Mouse (Mus musculus) left cerebral cortex, postnatal 36 days (tissue): ENCODE results near the gene Mrpl46. TPM values are rescaled to one million over a fixed set of nuclear protein-coding genes. Genes with fewer than 3 reads are reported as not detected.

Source experiments
- DNase-seq, 2 experiments: peaks; one replicate each; pipeline ENCODE4 v3.0.0; 2021 to 2022; ENCODE audit warnings: low spot score in 2 of 2, mixed read lengths in 1 of 2
- intact Hi-C: fragments of 180-260 bp; cut with DNase I; formaldehyde crosslinking; loops from one replicate; pipeline ENCODE4 v1.15.1; 2025
- total RNA-seq, 2 experiments: library from RNA; stranded (reverse); gene quantifications; 2 replicates each; pipeline ENCODE4 v1.2.3; 2021

Gene Mrpl46
- total RNA-seq, 2 experiments from 2014 or later: 32.0 to 38.1 TPM

DNA sequence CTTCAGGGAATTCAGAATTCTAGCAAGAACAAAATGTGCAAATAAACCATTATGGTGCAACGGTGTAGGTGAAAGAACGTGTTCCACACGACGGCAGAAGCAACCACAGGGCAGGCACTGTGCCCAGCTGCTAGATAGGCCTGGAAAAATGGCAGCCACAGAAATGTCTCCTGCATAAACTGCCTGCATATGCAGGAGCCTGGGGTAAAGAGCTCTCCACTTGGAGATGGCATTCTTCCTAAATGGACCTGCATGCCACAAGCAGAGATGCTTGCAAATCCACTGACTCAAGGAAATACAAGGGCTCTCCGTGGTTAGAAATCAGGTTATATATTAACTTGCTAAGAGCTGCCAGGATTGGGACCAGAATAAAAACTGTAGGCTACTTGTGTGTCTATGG lies 4.6 kb downstream of the Mrpl46 start:
- intact Hi-C loops: no loop called here
- DNase-seq: no peak

DNA sequence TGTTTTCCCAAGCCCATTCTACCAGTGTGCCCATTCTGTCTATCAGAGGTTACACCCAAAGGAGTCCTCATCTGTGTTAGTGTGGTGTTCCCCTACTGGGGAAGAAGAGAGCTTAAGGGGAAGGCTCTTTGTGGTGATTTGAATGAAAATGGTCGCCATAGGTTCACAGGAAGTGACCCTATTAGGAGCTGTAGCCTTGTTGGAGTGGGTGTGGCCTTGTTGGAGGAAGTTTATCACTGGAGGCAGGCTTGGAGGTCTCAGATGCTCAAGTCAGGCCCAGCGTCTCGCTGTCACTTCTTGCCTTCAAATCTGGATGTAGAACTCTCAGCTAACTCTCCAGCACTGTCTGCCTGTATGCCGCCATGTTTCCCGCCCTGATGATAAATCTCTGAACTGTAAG lies 12.4 kb downstream of the Mrpl46 start:
- intact Hi-C loops: no loop called here
- no peak for DNase-seq

DNA sequence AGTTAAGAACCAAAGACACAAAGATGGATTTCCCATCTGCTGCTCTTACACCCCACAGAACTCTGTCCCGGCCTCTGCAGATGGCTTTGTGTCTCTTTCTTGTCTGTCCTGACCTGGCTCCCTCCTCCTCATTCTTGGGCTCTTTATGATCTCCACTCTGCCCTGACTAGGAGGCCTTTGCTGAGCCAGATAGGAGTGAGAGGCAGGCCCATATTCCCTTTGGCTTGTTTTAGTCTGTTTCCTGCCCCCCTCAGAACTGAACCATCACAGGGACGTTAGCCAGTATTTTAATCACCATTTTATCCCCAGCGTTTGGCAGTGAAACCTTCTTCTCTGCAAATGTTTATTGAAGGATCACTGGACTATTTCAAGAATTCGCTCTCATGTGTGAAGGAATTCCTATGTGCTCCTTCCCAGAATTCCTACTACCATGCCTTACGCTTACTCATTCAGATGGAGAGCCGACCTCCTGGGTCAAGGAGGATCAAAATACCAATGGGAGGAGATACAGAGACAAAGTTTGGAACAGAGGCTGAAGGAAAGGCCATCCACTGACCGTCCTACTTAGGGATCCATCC lies 14.2 kb downstream of the Mrpl46 start:
- intact Hi-C loops: loop anchor here (5.0 kb wide), 3 partner anchors 102 to 192 kb away; no protein-coding TSS in a partner anchor
- DNase-seq: no peak

DNA sequence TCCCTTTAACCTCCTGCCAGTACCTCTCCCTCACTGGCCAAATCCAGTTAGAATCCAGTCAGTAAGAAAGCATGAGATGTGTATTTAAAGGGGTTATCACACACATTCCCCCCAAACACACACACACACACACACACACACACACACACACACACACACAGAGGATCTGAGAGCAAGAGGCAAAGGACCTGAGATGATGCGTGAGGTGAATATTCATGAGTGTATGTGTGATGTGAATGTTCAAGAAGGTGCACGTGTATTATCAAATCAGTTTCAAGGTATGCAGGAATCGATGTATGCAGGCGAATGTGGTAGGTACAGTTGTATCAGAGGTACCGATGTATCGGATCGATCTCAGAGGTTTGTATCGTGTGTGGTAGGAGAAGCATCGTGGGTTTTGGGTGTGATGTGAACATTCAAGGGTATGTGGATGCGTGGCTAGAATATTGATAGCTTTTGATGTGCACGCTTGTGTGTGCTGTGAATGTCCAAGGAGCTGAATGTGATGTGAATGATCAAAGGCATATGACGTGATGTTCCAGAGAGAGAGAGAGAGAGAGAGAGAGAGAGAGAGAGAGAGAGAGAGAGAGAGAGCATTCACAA lies 15.3 kb downstream of the Mrpl46 start:
- intact Hi-C loops: loop anchor here (5.0 kb wide), 3 partner anchors 101 to 191 kb away; no protein-coding TSS in a partner anchor
- no peak for DNase-seq

DNA sequence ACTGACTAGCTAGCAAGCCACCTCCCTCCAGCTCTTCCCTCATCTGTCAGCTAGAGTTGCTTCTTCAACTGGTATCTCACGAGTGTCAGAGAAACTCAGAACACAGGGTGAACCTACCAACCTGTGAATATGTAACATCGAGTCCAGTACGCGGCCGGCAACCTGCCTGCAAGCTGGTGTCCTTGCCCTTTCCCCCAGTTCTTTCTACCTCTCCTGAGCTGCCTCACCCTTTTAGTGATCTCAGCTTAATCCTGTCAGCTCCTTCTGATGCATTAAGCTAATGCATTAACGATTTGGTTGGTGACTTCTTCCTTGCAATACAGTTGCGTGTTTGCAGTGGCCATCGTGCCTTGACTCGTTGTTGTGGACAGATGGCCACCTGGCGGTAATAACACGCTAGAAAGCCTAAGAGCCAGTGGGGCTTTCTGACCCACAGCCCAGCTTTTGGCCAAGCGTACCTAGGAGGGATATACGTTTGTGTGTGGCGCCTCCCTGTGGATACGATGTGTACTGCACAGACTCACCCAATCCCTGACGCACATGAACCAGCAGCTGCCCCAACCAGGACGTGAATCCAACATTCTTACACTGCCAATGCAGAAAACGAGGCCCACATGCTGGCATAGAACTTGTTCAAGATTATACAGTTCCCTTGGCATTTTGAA lies 17.2 kb downstream of the Mrpl46 start:
- intact Hi-C loops: loop anchor here (5.0 kb wide), 3 partner anchors 99 to 189 kb away; no protein-coding TSS in a partner anchor
- DNase-seq: peak; percentile 84 to 89

DNA sequence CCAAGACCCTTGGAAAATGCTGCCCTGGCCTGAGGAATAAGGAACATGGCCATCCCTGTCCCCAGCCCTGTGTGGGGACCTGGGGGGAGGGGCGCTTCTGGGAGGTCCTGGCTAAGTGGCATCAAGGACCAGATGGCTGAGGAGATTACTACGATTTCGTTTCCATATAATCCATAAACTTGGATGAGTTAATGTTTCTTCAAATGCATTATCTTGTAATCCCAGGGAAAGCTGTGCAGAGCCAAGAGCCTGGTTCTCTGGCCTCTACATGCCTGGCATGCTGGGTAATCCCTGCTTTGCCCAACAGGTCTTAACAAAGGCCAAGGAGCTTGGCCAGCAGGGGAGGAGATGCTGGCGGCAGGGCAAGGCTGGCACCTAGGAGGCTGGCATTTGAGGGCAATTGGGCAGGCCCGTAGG lies 18.1 kb downstream of the Mrpl46 start:
- intact Hi-C loops: loop anchor here (5.0 kb wide), 3 partner anchors 98 to 188 kb away; no protein-coding TSS in a partner anchor
- DNase-seq: no peak

DNA sequence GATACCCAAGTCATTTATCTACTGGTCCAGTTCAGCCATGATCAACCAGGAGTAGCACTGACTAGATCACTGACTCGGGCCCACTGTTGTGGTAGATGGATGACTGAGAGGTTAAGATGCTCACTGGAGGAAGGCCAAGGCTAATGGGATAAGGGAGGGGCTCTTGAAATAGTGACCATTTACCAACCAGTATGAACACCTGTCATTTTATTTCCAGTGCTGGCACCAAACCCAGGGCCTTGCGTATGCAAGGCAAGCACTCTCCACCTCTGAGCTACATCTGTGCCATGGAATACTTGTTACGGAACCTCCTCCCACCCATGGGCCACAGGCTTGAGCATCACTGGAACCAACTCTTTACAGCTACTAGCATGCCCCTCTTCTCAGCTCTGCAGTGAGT lies 19.5 kb downstream of the Mrpl46 start:
- no peak for DNase-seq
- intact Hi-C loops: no loop called here

DNA sequence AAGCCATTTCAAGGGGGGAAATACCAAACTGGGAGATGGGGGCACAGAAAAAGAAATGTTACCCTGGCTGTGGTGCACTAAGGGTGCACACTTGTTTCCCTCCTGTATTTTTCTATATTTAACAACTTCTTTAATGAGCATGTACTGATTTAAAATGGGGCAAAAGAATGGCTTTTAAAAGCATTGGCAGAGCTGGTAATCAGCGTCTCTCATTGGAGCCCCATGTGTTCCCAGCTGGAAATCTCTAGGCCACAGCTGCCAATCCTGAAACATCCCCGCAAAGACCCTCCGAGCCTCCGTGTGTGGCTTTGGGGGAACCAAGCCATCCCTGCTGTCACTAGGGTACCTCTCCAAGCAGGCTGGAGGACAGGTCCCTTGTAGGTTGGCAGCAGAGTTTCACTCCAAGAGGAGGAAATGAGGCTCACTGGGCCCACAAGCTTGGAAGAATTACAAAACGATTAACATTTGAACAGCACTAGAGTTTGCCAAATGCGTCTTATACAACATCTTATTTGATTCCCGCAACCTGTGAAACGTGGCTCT lies 28.8 kb downstream of the Mrpl46 start:
- DNase-seq: no peak
- intact Hi-C loops: no loop called here

DNA sequence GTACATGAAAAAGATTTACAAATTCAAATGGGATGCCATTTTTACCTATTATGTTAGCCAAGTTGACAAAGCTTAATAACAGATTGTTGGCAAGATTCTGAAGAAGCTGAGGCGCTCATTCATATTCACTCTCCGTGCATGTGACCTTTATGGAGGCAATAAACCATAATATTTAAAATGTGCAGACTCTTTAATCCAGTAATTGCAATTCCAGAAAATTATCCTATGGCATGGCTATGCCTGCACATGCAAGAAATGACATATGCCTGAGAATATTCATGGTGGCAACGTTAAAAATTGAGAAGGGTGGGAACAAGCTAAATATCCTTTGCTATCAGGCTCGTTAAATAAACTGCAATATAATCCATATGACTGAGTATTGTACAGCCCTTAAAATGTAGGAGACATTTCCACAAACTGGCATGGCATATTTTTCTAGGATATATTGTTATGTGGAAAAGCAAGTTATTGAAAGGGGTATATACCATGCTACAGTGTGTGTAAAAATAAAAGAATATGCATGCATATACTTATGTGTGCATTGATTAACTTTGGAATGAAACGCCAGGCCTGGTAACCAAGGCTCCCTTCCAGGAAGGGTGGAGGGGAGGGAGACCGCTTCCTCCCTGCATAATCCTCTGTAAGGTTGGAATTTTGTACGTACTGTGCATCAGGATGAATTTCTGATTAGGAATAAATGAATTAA lies 29.4 kb downstream of the Mrpl46 start:
- intact Hi-C loops: no loop called here
- no peak for DNase-seq

DNA sequence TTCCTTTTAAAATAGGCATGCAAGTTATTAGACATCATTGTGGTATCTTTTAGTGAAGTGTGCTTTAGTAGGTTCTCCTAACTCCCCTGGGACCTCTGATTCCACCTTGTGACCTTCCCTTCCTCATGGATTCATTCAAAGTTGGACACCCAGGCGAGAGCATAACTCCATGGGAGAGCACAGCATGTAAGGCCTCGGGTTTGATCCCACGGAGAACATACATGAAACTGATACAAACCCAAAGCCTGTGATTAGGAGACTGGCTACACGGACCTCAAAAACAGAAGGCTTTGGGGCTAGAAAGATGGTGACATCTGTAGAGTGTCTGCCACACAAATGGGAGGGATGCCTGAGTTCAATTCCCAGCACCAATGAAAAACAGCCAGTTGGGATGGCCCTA lies 30.4 kb downstream of the Mrpl46 start:
- no peak for DNase-seq
- intact Hi-C loops: no loop called here

DNA sequence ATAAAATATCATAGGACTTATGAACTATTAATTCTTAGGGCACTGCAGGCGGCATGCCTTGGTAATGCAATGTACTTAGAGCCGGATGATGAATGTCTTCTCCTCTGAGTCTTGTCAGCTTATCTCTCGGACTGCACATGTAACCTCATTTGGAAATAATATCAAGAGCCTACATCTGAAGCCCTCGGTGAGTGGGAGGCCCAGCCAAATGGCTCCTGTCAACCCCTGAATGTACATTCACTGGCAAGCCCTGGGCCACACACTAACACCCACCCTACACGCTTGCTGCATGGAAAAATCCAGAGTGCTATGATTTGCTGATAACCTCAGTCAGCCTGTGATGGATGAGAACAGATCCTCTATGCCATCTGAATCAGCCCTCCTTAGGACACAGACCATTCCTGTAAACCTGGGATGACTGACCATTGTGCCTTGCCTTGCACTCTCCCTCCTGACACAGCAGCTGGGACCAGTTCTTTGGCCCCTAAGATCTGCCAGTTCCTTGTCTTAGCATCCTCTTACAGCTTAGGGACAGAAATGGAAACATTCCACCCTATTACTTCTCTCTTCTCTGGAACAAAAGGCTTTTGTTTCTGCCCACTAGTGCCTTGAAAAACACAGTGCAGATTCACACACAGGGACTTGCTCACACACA lies 39.5 kb downstream of the Mrpl46 start:
- intact Hi-C loops: no loop called here
- no peak for DNase-seq

DNA sequence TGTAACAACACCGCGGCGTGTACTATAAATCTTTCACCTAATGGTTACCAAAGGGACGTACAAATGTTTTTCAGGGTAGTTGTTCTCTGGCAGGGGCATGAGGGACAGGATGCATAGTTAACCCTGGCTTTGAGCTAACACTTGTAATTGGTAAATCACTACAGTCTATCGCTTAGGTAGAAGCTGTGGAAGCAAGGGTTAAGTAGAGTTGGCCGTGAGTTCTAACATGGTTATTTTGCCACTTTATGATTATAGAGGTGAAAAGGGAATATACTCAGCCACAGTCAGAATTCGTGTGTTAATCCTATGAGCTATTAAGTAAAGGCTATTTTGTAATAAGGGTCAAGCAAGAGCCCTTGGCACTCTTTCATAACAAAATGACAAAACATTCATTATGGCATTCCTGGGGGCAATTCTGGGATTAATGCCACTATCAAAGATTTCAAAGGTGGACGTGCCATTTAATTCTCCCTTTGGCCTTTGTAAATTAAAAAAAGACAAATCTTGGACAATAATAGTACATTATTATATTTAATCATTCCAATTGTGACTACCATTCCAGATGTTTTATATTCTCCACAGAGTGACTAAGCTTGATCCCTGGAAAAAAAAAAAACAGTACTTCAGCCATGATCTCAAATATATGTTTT lies 43.9 kb downstream of the Mrpl46 start:
- no peak for DNase-seq
- intact Hi-C loops: no loop called here

DNA sequence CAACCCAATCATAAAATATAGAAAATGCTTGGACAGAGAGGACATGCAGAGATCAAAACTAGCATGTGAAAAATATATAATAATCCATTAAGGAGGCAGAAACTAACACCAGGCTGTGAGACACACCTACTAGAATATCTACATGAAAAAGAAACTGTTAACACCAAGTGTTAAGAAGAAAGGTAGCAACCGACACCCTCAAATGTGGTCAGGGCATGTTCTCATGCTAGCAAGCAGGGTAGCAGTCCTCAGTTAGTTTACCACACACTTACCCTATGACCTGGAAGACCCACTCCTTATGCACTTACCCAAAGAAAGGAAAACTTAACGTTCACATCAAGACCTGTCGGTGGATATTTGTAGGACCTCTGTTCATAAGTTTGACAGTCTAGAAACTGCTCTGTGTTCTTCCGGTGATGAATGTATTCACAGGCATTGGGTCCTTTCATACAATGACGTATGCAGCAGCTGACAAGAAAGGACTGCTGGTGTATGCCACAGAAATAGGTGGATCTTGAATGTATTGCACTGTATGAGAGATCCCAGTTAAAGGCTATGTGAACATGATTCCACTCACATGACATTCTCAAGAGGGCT lies 45.6 kb downstream of the Mrpl46 start, which contains the start of gene Ntrk3:
Gene Ntrk3, minus strand, starts transcription at position 399 of the 597 bp plus-strand sequence.
- intact Hi-C loops: no loop called here
- DNase-seq: no peak

DNA sequence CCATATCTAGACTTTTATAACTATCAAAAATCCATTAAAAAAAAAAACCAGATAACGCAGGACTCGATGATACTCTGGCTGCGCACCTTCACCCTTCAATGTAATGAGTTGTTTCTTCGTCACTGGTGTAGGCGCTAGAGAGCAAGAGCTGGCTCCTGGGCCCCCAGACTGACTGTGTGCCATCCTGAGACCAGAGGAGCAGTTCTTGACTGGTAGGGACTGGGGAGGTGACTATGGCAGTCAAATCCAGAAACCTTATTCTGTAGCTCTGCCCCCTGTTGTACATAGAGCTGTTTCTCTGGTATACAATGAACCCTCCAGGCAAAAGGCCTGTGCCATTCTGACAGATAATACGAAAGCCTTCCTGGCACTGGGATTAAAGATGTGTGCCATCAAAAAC lies 46.1 kb downstream of the Mrpl46 start:
- intact Hi-C loops: no loop called here
- DNase-seq: no peak

DNA sequence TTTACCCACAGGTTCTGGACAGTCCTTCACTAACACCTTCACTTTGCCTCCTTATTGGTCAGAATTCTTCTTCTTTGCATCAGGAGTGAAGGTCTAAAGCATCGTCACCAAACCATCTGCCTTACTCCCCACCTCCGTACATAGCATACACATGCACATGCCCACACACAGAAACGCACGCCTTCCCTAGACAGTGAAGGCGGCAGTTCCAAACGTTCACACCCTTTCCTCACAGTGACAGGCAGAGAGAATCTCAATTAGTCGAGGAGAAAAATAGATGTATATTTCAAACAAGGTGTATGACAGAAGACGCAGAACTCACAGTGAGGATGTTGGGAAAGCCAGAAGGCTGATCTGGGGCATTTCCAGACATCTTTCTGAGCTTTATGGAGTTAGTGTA lies 51.9 kb downstream of the Mrpl46 start:
- peak; percentile 53 to 65 for DNase-seq
- intact Hi-C loops: no loop called here
